12 mouse cellular contexts compared by ENCODE assay signal in genomic region chr19:40383931-40384330, GRCm38 (mm10).
DNase-seq lines count a peak whose midpoint lies in the region; ATAC-seq and TF ChIP-seq lines count a peak whose summit lies in the region.
"Had no signal": no experiment of that assay in that cellular context is flagged by ENCODE, and none has a peak within 500 bp of the region (broad histone marks: within the 10 kb centered on the region; RNA-seq: fewer than 3 reads in every experiment).

No protein-coding gene starts in this region.

- no peak overlapping the region for H3K9ac ChIP-seq in heart, embryonic 13.5 days
- no peak overlapping the region for H3K9ac ChIP-seq in liver, adult 2 months (ENCODE audit: low read depth, low read length)
- no peak overlapping the region for H3K9ac ChIP-seq in ES-Bruce4 (ENCODE audit: low read depth, poor library complexity, severe bottlenecking)
- H3K9ac ChIP-seq: hindbrain, embryonic 15.5 days; liver, embryonic 15.5 days had no signal

- no peak for DNase-seq in heart, postnatal 14 days
- peak; percentile 72 for DNase-seq in liver, adult 2 months (ENCODE audit: extremely low read depth, low read depth, low spot score)
- no peak for DNase-seq in liver
- DNase-seq in induced T-regulatory cell, adult 2 months (ENCODE audit: low read depth): peak; percentile 15
- no peak for DNase-seq in right cerebral cortex, postnatal 14 days
- DNase-seq in ovary, postnatal 10 days (ENCODE audit: low spot score): no peak
- DNase-seq: layer of hippocampus, adult 9-11 months had no signal

- no peak overlapping the region for H3K4me2 ChIP-seq in heart, embryonic 13.5 days
- H3K4me2 ChIP-seq: hindbrain, embryonic 15.5 days; liver, embryonic 15.5 days had no signal

- TF ChIP-seq CTCF in liver, adult 2 months (IDR thresholded peaks at IDR 0.05; ENCODE audit: low read depth, low read length): peak; percentile 50
- peak; percentile 14 for TF ChIP-seq CTCF in ES-Bruce4 (IDR thresholded peaks at IDR 0.05; ENCODE audit: low read depth, low read length)

- no peaks in the 10 kb centered on the region for H3K27me3 ChIP-seq in heart, embryonic 13.5 days (replicated peaks)
- no peaks in the 10 kb centered on the region for H3K27me3 ChIP-seq in liver, adult 2 months (ENCODE audit: control insufficient read depth, insufficient read depth, low read length)
- no peaks in the 10 kb centered on the region for H3K27me3 ChIP-seq in ES-Bruce4 (ENCODE audit: control insufficient read depth, insufficient read depth, low read length, poor library complexity, severe bottlenecking)
- H3K27me3 ChIP-seq: hindbrain, embryonic 15.5 days; liver, embryonic 15.5 days had no signal

- TF ChIP-seq POLR2A in liver, adult 2 months (IDR thresholded peaks at IDR 0.05; ENCODE audit: extremely low read depth, insufficient read depth, low read length): no peak
- TF ChIP-seq POLR2A in ES-Bruce4 (IDR thresholded peaks at IDR 0.05; ENCODE audit: insufficient read depth, low read length): no peak

- no peaks in the 10 kb centered on the region for H3K9me3 ChIP-seq in heart, embryonic 13.5 days
- H3K9me3 ChIP-seq in ES-Bruce4 (replicated peaks; ENCODE audit: control insufficient read depth, insufficient read depth, low read length, poor library complexity, severe bottlenecking): no peaks in the 10 kb centered on the region
- H3K9me3 ChIP-seq: embryonic facial prominence, embryonic 10.5 days; hindbrain, embryonic 15.5 days; liver, embryonic 15.5 days had no signal

- no peaks in the 10 kb centered on the region for H3K79me2 ChIP-seq in liver, adult 2 months (ENCODE audit: control insufficient read depth, insufficient read depth, low read length)

- peaks cover 55% of the 10 kb centered on the region for H3K4me1 ChIP-seq in heart, embryonic 13.5 days
- H3K4me1 ChIP-seq in liver, adult 2 months (ENCODE audit: control insufficient read depth, insufficient read depth, low read length): peaks cover 6% of the 10 kb centered on the region
- H3K4me1 ChIP-seq in ES-Bruce4 (ENCODE audit: control insufficient read depth, insufficient read depth, low read length): no peaks in the 10 kb centered on the region

- no peak for ATAC-seq in heart, embryonic 13.5 days (ENCODE audit: extremely low read depth, insufficient number of reproducible peaks, low FRiP score, low TSS enrichment)

- 49% methylated on average over 5 of the region's 5 CpGs for WGBS in heart, embryonic 13.5 days
- WGBS in liver, adult 2 months: 24% methylated on average over 5 of the region's 5 CpGs

- no peak overlapping the region for H3K4me3 ChIP-seq in heart, embryonic 13.5 days
- no peak overlapping the region for H3K4me3 ChIP-seq in liver, adult 2 months (ENCODE audit: insufficient read depth, low read depth, low read length)
- no peak overlapping the region for H3K4me3 ChIP-seq in ES-Bruce4 (ENCODE audit: low read depth, low read length)
- H3K4me3 ChIP-seq: embryonic facial prominence, embryonic 10.5 days; hindbrain, embryonic 15.5 days; liver, embryonic 15.5 days had no signal

- intact Hi-C loops in heart, postnatal 14 days (cut with DNase I): loop anchor here (2.0 kb wide), 1 partner anchor 39 kb away; no protein-coding TSS in a partner anchor

- peaks cover 42% of the 10 kb centered on the region for H3K36me3 ChIP-seq in heart, embryonic 13.5 days
- peaks cover 9% of the 10 kb centered on the region for H3K36me3 ChIP-seq in liver, adult 2 months (ENCODE audit: control insufficient read depth, insufficient read depth, low read length)
- H3K36me3 ChIP-seq in ES-Bruce4 (ENCODE audit: control insufficient read depth, insufficient read depth, low read length, poor library complexity, severe bottlenecking): no peaks in the 10 kb centered on the region
- H3K36me3 ChIP-seq: embryonic facial prominence, embryonic 10.5 days had no signal

- H3K27ac ChIP-seq in heart, embryonic 13.5 days (replicated peaks): peak overlapping the region; percentile 21; the same call in 1 of the 2 replicates
- no peak overlapping the region for H3K27ac ChIP-seq in liver, adult 2 months (replicated peaks; ENCODE audit: insufficient read depth, low read depth, low read length)
- no peak overlapping the region for H3K27ac ChIP-seq in ES-Bruce4 (ENCODE audit: insufficient read depth, low read length)
- H3K27ac ChIP-seq: embryonic facial prominence, embryonic 10.5 days; hindbrain, embryonic 15.5 days; liver, embryonic 15.5 days had no signal

- no peak for TF ChIP-seq EP300 in ES-Bruce4 (IDR thresholded peaks at IDR 0.05; ENCODE audit: insufficient read depth, low read depth, low read length)

Comparison
In these comparisons a context has a peak if more than half of its experiments do, and no peak if none do; other contexts are left out.
1. DNase-seq: peak in liver, adult 2 months (single experiment) and induced T-regulatory cell, adult 2 months (single experiment); none in heart, postnatal 14 days (0 of 2), liver (single experiment), right cerebral cortex, postnatal 14 days (single experiment) and ovary, postnatal 10 days (single experiment).